ENCODE assay signal across 8 mouse cellular contexts in the genomic region with DNA sequence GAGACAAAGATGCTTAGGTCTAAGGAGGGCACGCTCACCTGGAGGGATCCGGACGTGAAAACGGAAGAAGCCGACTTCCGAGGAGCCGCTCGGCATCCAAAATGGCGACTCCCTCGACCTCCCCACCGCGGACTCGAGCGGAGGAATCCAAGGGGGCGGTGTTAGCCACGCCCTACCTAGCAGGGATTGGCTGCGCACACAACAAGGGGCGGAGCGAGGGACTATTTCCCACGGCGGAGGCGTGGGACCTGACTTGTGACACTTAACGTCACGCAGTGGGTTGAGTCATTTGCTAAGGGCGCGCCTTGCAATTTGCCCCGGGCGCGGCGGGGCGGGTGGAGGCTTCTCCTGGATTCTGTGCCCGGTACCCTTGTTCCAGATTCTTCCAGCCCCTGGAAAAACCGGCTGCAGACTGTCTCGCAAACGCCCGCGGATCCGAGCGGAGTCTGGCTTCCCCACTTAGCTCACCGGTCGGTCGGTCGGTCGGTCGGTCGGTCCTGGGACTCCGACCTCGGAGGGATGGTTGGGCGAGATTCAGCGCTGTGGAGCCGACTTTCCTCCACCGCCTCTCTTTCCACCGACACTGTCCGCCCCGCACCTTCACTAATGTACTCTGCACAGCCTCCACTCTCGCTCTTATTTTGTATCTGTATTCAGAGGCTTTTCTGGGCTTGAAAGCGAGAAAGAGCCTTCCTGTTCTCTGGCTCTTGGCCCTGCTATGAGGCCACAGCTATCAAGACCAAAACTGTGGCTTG. TPM values are rescaled to one million over a fixed set of nuclear protein-coding genes. Genes with fewer than 3 reads are reported as not detected.
A peak's percentile ranks its signal among the peaks of the same experiment; 100 is the strongest.
DNase-seq lines count a peak whose midpoint lies in the region; ATAC-seq and TF ChIP-seq lines count a peak whose summit lies in the region.

A gene (minus strand): TSS at position 115 of the 755 bp plus-strand sequence.

- peak within 1 kb of the TSS; percentile 99 for H3K4me3 ChIP-seq in forebrain, embryonic 10.5 days
- peak within 1 kb of the TSS; percentile 88 for H3K4me3 ChIP-seq in heart, embryonic 15.5 days
- peak within 1 kb of the TSS; percentile 69 to 91 for H3K4me3 ChIP-seq in liver, embryonic 14.5 days (ENCODE audit: insufficient read depth in 1 of 2, low read depth in 2 of 2, low read length in 2 of 2)
- peak within 1 kb of the TSS; percentile 99 for H3K4me3 ChIP-seq in neural tube, embryonic 11.5 days (ENCODE audit: low read depth, low read length)
- H3K4me3 ChIP-seq in stomach, postnatal 0 days (ENCODE audit: low read depth, low read length): peak within 1 kb of the TSS; percentile 99

- no peaks in the 10 kb centered on the region for H3K9me3 ChIP-seq in forebrain, embryonic 10.5 days
- H3K9me3 ChIP-seq in heart, embryonic 15.5 days (replicated peaks): no peaks in the 10 kb centered on the region
- no peaks in the 10 kb centered on the region for H3K9me3 ChIP-seq in liver, embryonic 14.5 days (ENCODE audit: control insufficient read depth, low read length)
- H3K9me3 ChIP-seq in neural tube, embryonic 11.5 days (ENCODE audit: control insufficient read depth, low read length): no peaks in the 10 kb centered on the region
- no peaks in the 10 kb centered on the region for H3K9me3 ChIP-seq in stomach, postnatal 0 days (ENCODE audit: control insufficient read depth, low read length)

- peak within 1 kb of the TSS; percentile 89 for H3K9ac ChIP-seq in heart, embryonic 15.5 days
- H3K9ac ChIP-seq in liver, embryonic 14.5 days (replicated peaks): peak within 1 kb of the TSS; percentile 72
- H3K9ac ChIP-seq in neural tube, embryonic 11.5 days (ENCODE audit: low read length): peak within 1 kb of the TSS; percentile 91
- H3K9ac ChIP-seq in stomach, postnatal 0 days (ENCODE audit: low read length): peak within 1 kb of the TSS; percentile 98

- H3K36me3 ChIP-seq in forebrain, embryonic 10.5 days (replicated peaks): peaks cover 16% of the 10 kb centered on the region
- no peaks in the 10 kb centered on the region for H3K36me3 ChIP-seq in heart, embryonic 15.5 days
- H3K36me3 ChIP-seq in liver, embryonic 14.5 days (replicated peaks; ENCODE audit: control insufficient read depth, insufficient read depth, low read depth): no peaks in the 10 kb centered on the region
- no peaks in the 10 kb centered on the region for H3K36me3 ChIP-seq in neural tube, embryonic 11.5 days (ENCODE audit: control insufficient read depth, insufficient read depth, low read length)
- no peaks in the 10 kb centered on the region for H3K36me3 ChIP-seq in stomach, postnatal 0 days (ENCODE audit: control insufficient read depth, insufficient read depth, low read length)

- peak; percentile 99 for ATAC-seq in heart, embryonic 15.5 days (replicated peaks; ENCODE audit: insufficient number of reproducible peaks, insufficient read depth, low FRiP score, low read depth)
- peak; percentile 99 for ATAC-seq in liver, embryonic 14.5 days (ENCODE audit: insufficient read depth)
- peak; percentile 98 for ATAC-seq in neural tube, embryonic 11.5 days (ENCODE audit: insufficient read depth, low FRiP score, low TSS enrichment)
- ATAC-seq in stomach, postnatal 0 days (ENCODE audit: low FRiP score, low TSS enrichment): peak; percentile 98

- TF ChIP-seq CTCF in liver, embryonic 14.5 days (IDR thresholded peaks at IDR 0.05; ENCODE audit: low read depth): no peak
- TF ChIP-seq CTCF in stomach, postnatal 0 days (IDR thresholded peaks at IDR 0.05; ENCODE audit: low read depth): 0 out of 2 replicates have a peak, but pooled peaks have one; percentile 11

- H3K27ac ChIP-seq in forebrain, embryonic 10.5 days: peak within 1 kb of the TSS; percentile 95
- peak within 1 kb of the TSS; percentile 79 for H3K27ac ChIP-seq in heart, embryonic 15.5 days
- H3K27ac ChIP-seq in liver, embryonic 14.5 days: no peak within 1 kb of the TSS; the same call in none of the 2 replicates
- H3K27ac ChIP-seq in neural tube, embryonic 11.5 days (ENCODE audit: low read depth, low read length): peak within 1 kb of the TSS; percentile 73
- peak within 1 kb of the TSS; percentile 93 for H3K27ac ChIP-seq in stomach, postnatal 0 days (replicated peaks)

- peak within 1 kb of the TSS; percentile 85 for H3K4me2 ChIP-seq in heart, embryonic 15.5 days
- H3K4me2 ChIP-seq in liver, embryonic 14.5 days (ENCODE audit: low read depth): peak within 1 kb of the TSS; percentile 91
- H3K4me2 ChIP-seq in neural tube, embryonic 11.5 days (ENCODE audit: low read depth): peak within 1 kb of the TSS; percentile 83
- peak within 1 kb of the TSS; percentile 82 for H3K4me2 ChIP-seq in stomach, postnatal 0 days (replicated peaks; ENCODE audit: low read depth)

- DNase-seq in CD8-positive naive resting alpha-beta T cell, adult 2 months (ENCODE audit: low read depth in 2 of 2, low spot score in 2 of 2): peak; percentile 98 to 99
- peak; percentile 99 for DNase-seq in c-Kit-positive CD71-negative TER-119-negative erythroid progenitor cells, embryonic 14.5 days (ENCODE audit: low read depth)
- DNase-seq in forebrain, embryonic 10.5 days (ENCODE audit: extremely low spot score, low spot score): peak; percentile 98
- DNase-seq in kidney, postnatal 25 days: peak; percentile 99
- DNase-seq in liver, embryonic 14.5 days (ENCODE audit: low read depth in 3 of 3, low spot score in 3 of 3): peak; percentile 98 to 99 (median 99)
- DNase-seq in neural tube, embryonic 11.5 days (ENCODE audit: low spot score): peak; percentile 99
- peak; percentile 99 for DNase-seq in stomach, postnatal 0 days (ENCODE audit: low spot score)

- peaks cover 30% of the 10 kb centered on the region for H3K4me1 ChIP-seq in forebrain, embryonic 10.5 days
- H3K4me1 ChIP-seq in heart, embryonic 15.5 days (replicated peaks): peaks cover 17% of the 10 kb centered on the region
- peaks cover 14 to 18% of the 10 kb centered on the region in 2 experiments for H3K4me1 ChIP-seq in liver, embryonic 14.5 days (replicated peaks; ENCODE audit: control insufficient read depth in 2 of 2, insufficient read depth in 2 of 2, low read length in 1 of 2)
- H3K4me1 ChIP-seq in neural tube, embryonic 11.5 days (ENCODE audit: control insufficient read depth, insufficient read depth, low read length): peaks cover 19% of the 10 kb centered on the region
- H3K4me1 ChIP-seq in stomach, postnatal 0 days (replicated peaks; ENCODE audit: control insufficient read depth, insufficient read depth): peaks cover 9% of the 10 kb centered on the region

- H3K27me3 ChIP-seq in forebrain, embryonic 10.5 days (ENCODE audit: poor library complexity, severe bottlenecking): peaks cover 9% of the 10 kb centered on the region
- no peaks in the 10 kb centered on the region for H3K27me3 ChIP-seq in heart, embryonic 15.5 days
- H3K27me3 ChIP-seq in liver, embryonic 14.5 days (ENCODE audit: control insufficient read depth, insufficient read depth, low read length): no peaks in the 10 kb centered on the region
- H3K27me3 ChIP-seq in neural tube, embryonic 11.5 days (ENCODE audit: control insufficient read depth, insufficient read depth, low read length): no peaks in the 10 kb centered on the region
- no peaks in the 10 kb centered on the region for H3K27me3 ChIP-seq in stomach, postnatal 0 days (ENCODE audit: control insufficient read depth, insufficient read depth, low read length)

- WGBS in forebrain, embryonic 10.5 days: under 1% methylated on average over 57 of the region's 57 CpGs
- WGBS in heart, embryonic 15.5 days: under 1% methylated on average over 57 of the region's 57 CpGs
- under 1% methylated on average over 57 of the region's 57 CpGs for WGBS in liver, embryonic 14.5 days (ENCODE audit: insufficient replicate concordance)
- WGBS in neural tube, embryonic 11.5 days: under 1% methylated on average over 57 of the region's 57 CpGs
- WGBS in stomach, postnatal 0 days: under 1% methylated on average over 57 of the region's 57 CpGs

- peak; percentile 44 for TF ChIP-seq EP300 in liver, embryonic 14.5 days (IDR thresholded peaks at IDR 0.05; ENCODE audit: low read depth)
- TF ChIP-seq EP300 in stomach, postnatal 0 days (optimal IDR thresholded peaks at IDR 0.05): no peak

RNA-seq across cellular contexts. Expression of the gene that starts here (rescaled TPM):
- polyA plus RNA-seq in forebrain, embryonic 10.5 days (2016; fragmentation: Nextera tagmentation; extraction: Ambion mirVana): 145 and 150 TPM in 2 replicates
- 82.0 and 90.7 TPM in 2 replicates for polyA plus RNA-seq in heart, embryonic 15.5 days (2015; fragmentation: Nextera tagmentation; extraction: Ambion mirVana)
- 14.4 and 19.5 TPM in 2 replicates for polyA plus RNA-seq in liver, embryonic 14.5 days (2012; rRNA removed)
- 31.1 and 32.6 TPM in 2 replicates for polyA plus RNA-seq in liver, embryonic 14.5 days (2014; fragmentation: Nextera tagmentation; extraction: Ambion mirVana)
- 200 and 206 TPM in 2 replicates for polyA plus RNA-seq in neural tube, embryonic 11.5 days (2014; fragmentation: Nextera tagmentation; extraction: Ambion mirVana)
- 96.0 and 103 TPM in 2 replicates for polyA plus RNA-seq in stomach, postnatal 0 days (2015; fragmentation: Nextera tagmentation; extraction: Ambion mirVana)
